Mouse (Mus musculus) gastrocnemius, adult 2 months (tissue): ENCODE measurements around the gene Dlg2. TPM values are rescaled to one million over a fixed set of nuclear protein-coding genes. Genes with fewer than 3 reads are reported as not detected.

Experiments
- DNase-seq: peaks from one replicate; pipeline ENCODE4 v3.0.0; 2022
- H3K27ac ChIP-seq: fragments of 200-600 bp; 2 replicates; pipeline ENCODE4 v1.8.1; 2022; ENCODE audit warnings: mild to moderate bottlenecking
- H3K4me3 ChIP-seq: fragments of 200-600 bp; 2 replicates; pipeline ENCODE4 v1.8.1; 2022; ENCODE audit warnings: mild to moderate bottlenecking, moderate library complexity
- CTCF ChIP-seq: fragments of 200-600 bp; IDR thresholded peaks from 2 replicates; pipeline ENCODE4 v1.8.1; 2022; ENCODE audit warnings: antibody characterized with exemption, mild to moderate bottlenecking, moderate library complexity
- intact Hi-C: fragments of 180-260 bp; cut with DNase I; formaldehyde crosslinking; loops from one replicate; pipeline ENCODE4 v1.15.1; 2025
- long read RNA-seq, 2 experiments: library from polyadenylated mRNA; stranded (forward); transcript quantifications; one replicate each; pipeline ENCODE4 v2.0.0; 2021
- total RNA-seq, 2 experiments: library from RNA; stranded (reverse); gene quantifications; 2 replicates each; pipeline ENCODE4 v1.2.3; 2021

Gene Dlg2
- total RNA-seq, result under 1 TPM; 0.22 to 0.71 TPM
- long read RNA-seq, experiment 1, partial matches to known transcripts, result 0 of 1 reads
- long read RNA-seq, experiment 1, other reads (novel, unspliced or antisense), result 0 of 1 reads
- long read RNA-seq, experiment 2, result 0 reads

DNA sequence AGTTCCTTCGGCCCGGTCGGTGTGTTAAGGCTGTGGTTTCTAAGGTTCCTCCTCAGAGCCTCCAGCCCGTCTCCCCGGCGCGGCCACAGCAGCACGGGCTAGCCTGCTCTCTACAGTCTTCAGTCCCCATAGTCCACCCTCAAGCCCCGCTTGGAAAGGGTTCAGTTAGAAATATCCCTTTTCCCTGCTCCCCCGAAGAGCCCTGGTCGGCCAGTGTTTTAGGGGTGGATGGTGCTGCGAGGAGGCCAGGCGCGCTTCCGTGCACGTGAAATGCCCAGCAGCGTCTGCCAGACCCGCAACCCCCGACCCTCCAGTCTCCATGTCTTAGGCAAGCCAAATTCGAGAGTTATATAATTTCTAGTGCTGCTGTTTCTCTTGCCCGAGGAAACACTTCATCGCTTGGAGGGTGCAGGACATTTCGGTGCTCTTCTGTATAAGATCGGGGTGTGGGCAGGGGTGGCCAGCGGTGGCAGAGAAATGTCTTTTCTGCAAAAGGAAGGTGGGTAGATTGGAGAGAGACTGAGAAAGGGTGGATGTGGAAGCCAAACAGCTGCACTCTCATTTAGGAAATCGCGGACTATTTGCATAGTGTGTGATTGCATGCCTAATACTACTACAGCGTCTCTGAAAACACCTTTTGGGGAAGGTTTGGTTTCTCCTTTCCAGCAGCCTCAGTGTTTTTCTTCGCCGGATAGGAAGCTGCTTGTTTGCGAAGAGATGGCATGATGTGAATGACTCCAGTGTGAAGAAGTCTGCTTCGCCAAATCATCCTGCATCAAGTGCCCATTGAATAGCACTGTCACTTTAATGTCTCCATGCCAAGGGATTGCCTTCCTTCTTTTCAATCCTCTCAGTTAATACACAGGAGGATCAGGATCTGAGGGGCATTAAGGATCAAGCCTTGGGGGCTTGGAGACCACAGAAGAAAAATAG, at the start of gene Dlg2:
Dlg2 (plus strand) TSS at position 360 of the 933 bp plus-strand sequence.
- peak within 1 kb of the TSS; percentile 95 for H3K4me3 ChIP-seq
- peak within 1 kb of the TSS; percentile 94 for H3K27ac ChIP-seq
- no peak for DNase-seq
- TF ChIP-seq CTCF, result no peak
- intact Hi-C loops, result loop anchor here (5.0 kb wide), 1 partner anchor 34 kb away; the partner anchor contains the start of gene Crebzf

DNA sequence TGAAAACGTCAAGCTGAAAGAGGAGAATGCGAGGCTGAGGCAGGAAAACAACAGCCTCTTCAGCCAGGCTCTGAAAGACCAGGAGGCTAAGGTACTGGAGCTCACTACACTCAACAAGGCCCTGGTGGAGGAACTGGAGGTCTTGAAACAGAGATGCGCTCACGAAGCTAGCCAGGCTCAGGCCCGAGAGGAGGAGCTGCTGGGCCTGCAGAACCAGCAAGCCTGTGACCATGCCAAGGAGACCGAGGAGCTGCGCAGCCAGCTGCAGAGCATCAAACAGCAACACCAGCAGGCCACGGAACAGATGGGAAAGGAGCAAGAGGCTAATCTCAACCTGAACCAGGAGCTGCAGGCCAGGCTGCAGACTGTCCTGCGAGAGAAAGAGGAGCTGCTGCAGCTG, 49.5 kb upstream of the Dlg2 start:
- H3K4me3 ChIP-seq, result peak overlapping the region; percentile 82
- intact Hi-C loops, result no loop called here
- TF ChIP-seq CTCF, result no peak
- DNase-seq, result peak; percentile 27
- peak overlapping the region; percentile 9; the same call in 1 of the 2 replicates for H3K27ac ChIP-seq

DNA sequence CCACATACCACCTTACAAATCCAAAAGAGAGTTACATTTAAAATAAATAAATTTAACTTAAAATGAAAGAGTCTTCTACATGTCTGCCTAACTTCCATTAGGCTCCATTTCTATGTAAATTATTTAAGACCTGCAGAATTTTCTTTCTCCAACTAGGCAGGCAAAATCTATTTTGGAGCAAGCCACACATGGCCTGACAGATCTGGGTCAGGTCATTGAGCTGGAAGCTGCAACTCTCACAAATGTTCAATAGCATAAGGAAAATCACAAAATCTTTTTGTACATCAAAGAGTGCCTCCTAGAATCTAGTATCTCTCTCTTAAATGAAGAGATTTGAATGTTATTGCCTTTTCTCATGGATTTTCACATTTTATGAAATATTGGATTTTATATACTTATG, 44.3 kb upstream of the Dlg2 start:
- intact Hi-C loops, result no loop called here
- DNase-seq, result no peak
- no peak overlapping the region for H3K27ac ChIP-seq
- H3K4me3 ChIP-seq, result no peak overlapping the region
- no peak for TF ChIP-seq CTCF

DNA sequence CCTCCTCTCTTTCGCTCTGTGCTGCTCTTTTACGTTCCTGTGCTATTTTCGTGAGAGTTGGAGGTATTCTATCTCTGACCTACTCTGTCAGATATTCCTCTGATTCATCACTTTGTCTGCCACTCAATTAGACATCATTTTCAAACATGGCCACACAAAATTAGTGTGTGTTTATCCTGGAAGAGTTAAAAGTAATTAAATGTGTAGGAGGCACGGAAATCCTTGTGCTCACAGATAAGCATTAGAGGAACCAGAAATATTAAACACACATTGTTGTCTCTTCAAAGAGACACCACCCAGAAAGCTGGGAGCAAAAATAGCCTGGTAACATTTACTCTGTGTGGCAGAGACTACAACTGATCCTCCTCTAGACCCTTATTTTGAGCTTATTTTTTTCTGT, 36.4 kb upstream of the Dlg2 start:
- intact Hi-C loops, result loop anchor here (5.0 kb wide), 1 partner anchor 37 kb away; the partner anchor contains the start of genes Dlg2 and Tmem126b
- Histone ChIP-seq H3K4me3 (no peak overlapping the region), H3K27ac (no peak overlapping the region)
- TF ChIP-seq CTCF, result no peak
- DNase-seq, result no peak

DNA sequence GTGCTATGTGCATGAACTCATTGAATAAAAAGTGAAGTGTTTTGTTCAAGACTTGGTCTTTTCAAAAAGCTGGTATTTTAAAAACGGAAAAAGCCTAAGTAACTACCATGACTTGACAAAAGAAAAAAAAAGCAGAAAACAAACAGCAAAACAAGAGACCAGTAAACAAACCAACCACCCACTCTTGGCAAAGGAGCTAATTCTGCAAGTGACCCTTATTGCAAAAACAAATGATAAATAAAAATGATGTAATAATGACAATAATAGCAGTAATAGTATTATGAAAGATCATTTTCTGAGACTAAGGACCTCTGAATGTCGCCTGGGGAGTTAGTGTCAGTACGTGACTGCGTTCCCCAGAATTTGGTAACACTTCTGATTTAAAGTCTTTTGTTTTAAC, 34.4 kb upstream of the Dlg2 start:
- DNase-seq, result no peak
- TF ChIP-seq CTCF, result no peak
- intact Hi-C loops, result loop anchor here (5.0 kb wide), 1 partner anchor 35 kb away; the partner anchor contains the start of genes Dlg2 and Tmem126b
- Histone ChIP-seq H3K4me3 (peak overlapping the region; percentile 95), H3K27ac (peak overlapping the region; percentile 88)

DNA sequence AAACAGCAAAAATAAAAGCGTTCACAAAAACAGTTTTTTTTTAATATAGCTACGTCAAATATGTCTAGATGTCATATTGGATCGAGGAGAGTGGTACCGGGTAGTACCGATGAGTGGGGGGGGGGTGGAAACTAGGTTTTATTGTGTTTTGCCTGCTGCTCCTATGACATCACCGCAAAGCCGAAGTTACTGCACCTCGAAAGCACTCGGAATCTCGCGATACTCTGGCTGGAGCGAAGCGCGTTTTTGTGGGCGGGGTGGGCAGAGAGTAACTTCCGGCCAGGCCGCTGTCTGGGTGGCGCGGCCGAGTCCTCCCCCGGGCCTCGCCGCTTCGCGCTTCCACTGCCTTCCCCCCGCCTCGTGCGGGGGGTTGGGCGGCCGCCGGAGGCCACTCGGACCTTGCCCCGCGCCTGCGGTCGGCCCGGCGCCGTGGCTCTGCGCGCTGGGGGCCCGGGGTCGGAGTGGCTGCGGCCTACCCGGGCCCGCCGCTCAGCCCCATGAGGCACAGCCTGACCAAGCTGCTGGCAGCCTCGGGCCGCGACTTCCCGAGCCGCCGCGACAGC, 33.9 kb upstream of the Dlg2 start, which contains the start of gene Crebzf:
Crebzf (plus strand) TSS at position 212 of the 563 bp plus-strand sequence.
- DNase-seq, result peak; percentile 98
- H3K27ac ChIP-seq, result peak within 1 kb of the TSS; percentile 88
- TF ChIP-seq CTCF, result no peak
- peak within 1 kb of the TSS; percentile 95 for H3K4me3 ChIP-seq
- intact Hi-C loops, result loop anchor here (5.0 kb wide), 1 partner anchor 35 kb away; the partner anchor contains the start of genes Dlg2 and Tmem126b

DNA sequence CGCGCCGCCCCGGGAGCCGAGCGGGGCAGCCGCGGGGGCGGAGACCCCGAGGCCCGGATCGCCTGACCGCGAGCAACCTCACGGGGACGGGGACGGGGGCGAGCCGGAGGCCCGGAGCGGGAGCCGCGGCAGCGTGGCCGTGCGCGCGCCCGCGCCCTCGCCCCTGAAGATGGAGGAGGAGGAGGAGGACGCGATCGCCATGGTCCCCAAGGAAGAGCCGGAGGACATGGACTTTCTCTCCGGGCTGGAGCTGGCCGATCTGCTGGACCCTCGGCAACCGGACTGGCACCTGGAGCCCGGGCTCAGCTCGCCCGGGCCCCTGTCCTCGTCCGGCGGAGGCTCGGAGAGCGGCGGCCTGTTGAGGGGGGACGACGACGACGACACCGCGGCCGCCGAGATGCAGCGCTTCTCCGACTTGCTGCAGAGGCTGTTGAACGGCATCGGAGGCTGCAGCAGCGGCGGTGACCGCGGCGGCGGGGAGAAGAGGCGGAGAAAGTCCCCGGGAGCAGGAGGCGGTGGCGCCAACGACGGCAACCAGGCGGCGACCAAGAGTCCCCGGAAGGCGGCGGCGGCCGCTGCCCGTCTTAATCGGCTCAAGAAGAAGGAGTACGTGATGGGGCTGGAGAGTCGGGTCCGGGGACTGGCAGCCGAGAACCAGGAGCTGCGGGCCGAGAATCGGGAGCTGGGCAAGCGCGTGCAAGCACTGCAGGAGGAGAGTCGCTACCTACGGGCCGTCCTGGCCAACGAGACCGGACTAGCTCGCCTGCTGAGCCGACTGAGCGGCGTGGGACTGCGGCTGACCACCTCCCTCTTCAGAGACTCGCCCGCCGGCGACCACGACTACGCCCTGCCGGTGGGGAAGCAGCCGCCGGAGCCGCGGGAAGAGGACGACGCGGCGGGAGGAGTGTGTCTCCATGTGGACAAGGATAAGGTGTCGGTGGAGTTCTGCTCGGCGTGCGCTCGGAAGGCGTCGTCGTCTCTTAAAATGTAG, 33.1 kb upstream of the Dlg2 start:
- peak overlapping the region; percentile 95 for H3K4me3 ChIP-seq
- H3K27ac ChIP-seq, result peak overlapping the region; percentile 88
- intact Hi-C loops, result loop anchor here (5.0 kb wide), 1 partner anchor 34 kb away; the partner anchor contains the start of genes Dlg2 and Tmem126b

DNA sequence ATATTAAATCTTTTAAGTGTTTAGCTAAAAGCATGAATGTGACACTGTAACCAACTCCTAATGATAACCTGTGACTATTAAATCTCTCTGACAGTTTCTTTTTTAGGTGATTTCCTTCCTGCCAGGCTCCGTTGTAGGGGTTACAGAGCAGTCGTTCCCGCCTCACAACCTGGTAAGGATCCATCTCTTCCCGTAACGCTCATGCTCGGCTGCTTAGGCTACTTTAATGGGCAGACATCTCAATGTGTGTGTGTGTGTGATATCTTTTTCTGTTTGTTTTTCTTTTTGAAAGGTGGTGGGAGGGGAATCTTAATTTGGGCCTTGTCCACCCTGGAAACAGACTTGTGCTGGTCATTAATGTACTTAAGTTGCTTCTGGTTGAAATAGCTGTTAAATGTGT, 32.3 kb upstream of the Dlg2 start:
- Histone ChIP-seq H3K4me3 (peak overlapping the region; percentile 95), H3K27ac (peak overlapping the region; percentile 88)
- no peak for TF ChIP-seq CTCF
- intact Hi-C loops, result loop anchor here (5.0 kb wide), 1 partner anchor 33 kb away; the partner anchor contains the start of genes Dlg2 and Tmem126b
- DNase-seq, result no peak

More for the DNA sequence above, 33.1 kb upstream of the Dlg2 start:
- DNase-seq, result peak; percentile 84
- TF ChIP-seq CTCF, result peak; percentile 65

DNA sequence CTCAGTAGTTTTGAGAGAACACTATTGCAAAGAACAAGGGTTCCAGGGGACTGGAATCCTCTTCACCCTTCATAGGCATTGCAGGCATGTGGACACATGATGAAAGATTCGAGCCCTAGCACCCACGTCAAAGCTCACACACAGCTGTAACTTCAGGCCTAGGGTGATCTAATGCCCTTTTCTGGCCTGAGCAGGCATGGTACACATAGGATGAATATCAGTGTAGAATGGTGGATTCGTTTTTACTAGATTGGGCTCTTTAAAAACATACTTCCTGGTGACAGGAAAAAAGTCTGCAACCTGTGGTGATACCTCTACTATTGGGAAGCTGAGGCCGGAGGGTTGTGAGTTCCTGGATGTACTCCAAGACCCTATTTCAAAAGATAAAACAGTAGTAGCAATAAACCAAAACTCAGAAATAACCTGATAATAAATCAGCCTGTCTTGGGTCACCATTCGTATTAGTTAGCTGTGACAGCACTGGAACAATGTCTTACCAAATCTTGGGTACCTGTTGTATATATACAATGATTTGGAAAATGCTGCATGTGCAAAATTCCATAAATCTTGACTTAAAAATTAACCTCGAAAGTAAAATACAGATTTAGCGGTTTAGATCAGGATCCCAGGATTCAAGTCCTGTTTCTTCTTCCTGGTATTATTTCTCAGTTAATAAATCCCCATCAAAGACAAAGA, 20.2 kb upstream of the Dlg2 start:
- no peak for DNase-seq
- TF ChIP-seq CTCF, result no peak

DNA sequence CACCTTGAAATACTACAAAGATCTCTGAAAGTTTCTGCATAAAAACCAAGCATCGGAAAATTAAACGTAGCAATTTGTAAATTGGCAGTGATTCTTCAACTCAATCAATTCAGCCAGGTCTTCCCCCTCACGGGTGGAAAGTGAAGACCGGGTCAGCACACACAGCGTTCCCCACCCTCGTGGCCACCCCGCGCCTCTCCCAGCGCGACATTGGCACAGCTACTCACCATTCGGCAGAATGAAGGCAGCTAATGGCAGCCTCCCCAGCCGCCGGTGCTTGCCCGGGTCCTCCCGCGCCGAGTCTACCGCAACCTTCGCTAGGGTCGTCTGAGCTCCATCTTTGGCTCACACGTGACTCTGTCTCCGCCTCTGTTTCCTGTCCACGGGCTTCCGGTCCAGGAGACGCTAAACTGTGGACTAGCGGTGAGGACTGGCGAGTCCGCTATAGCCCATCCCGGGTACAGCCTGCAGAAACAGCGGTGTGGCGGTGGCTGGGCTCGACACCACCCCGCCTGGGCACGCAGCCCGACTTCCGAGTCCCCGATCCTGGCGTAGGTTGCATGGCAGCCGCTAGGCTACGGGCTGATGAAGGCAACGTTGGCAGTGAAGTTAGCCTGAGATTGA, 19.5 kb upstream of the Dlg2 start, which contains the start of gene Tmem126a:
Tmem126a (minus strand) TSS at position 385 of the 624 bp plus-strand sequence.
- TF ChIP-seq CTCF, result peak; percentile 44
- peak; percentile 93 for DNase-seq
- peak within 1 kb of the TSS; percentile 83 for H3K4me3 ChIP-seq
- intact Hi-C loops, result no loop called here
- peak within 1 kb of the TSS; percentile 95 for H3K27ac ChIP-seq

More for the DNA sequence above, 20.2 kb upstream of the Dlg2 start:
- Histone ChIP-seq H3K4me3 (peak overlapping the region; percentile 83), H3K27ac (peak overlapping the region; percentile 95)
- intact Hi-C loops, result no loop called here

DNA sequence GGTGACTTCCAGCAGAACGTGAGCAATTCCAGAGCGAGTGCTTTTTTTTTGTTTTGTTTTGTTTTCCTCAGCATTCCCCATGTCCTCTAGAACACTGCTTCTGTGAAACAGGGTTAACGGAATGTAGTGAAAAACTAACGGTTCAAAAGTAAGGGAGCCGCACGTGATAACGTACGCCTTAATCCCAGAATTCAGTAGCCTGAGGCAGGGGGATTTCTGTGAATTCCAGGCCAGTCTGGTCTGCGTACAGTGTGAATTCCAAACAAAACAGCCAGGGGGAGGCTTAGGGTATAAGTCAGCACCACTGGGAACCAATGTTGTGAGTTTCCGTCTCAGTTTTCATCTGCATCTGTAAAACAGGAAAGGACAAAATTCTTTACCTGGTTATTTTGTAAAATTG, 19.0 kb upstream of the Dlg2 start:
- peak overlapping the region; percentile 83 for H3K4me3 ChIP-seq
- peak overlapping the region; percentile 95 for H3K27ac ChIP-seq
- no peak for DNase-seq
- peak; percentile 21; the same call in 1 of the 2 replicates for TF ChIP-seq CTCF
- intact Hi-C loops, result no loop called here
